Mouse (Mus musculus): ENCODE measurements around the gene Stxbp2. TPM values are rescaled to one million over a fixed set of nuclear protein-coding genes. Genes with fewer than 3 reads are reported as not detected.
A peak's percentile ranks its signal among the peaks of the same experiment; 100 is the strongest.

Stxbp2 gene
- polyA plus RNA-seq, 1 experiment: 29.7 TPM

DNA sequence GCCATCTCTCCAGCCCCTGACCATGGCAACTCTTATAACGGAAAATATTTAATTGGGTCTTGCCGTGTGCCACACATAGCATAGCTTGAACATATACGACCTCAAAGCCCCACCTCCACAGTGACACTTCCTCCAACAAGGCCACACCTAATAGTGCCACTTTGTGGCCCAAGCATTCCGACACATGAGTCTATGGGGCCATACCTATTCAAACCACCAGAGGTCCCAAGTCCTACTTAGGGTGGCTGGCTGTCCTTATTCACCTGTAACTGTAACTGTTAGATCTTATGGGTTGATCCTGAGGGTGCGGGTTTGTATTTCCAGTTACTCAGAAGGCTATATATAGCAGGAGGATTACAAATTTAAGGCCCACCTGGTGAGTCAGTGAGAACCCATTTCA lies 2.7 kb upstream of the Stxbp2 start:
- Histone ChIP-seq H3K4me1 (ENCODE audit: control insufficient read depth, insufficient read depth, low read length) (no peaks in the 10 kb centered on the region), H3K27ac (ENCODE audit: insufficient read depth, low read length) (no peak overlapping the region), H3K4me3 (ENCODE audit: insufficient read depth, low read length) (no peak overlapping the region)
- TF ChIP-seq POLR2A (IDR thresholded peaks at IDR 0.05; ENCODE audit: low read depth, low read length): no peak
- TF ChIP-seq CTCF (IDR thresholded peaks at IDR 0.05; ENCODE audit: borderline replicate concordance, insufficient read depth, low read length): no peak

- Histone ChIP-seq H3K4me1 (ENCODE audit: control insufficient read depth, insufficient read depth, low read length) (no peaks in the 10 kb centered on the region), H3K4me3 (ENCODE audit: insufficient read depth, low read length) (peak overlapping the region; percentile 58), H3K27ac (ENCODE audit: insufficient read depth, low read length) (no peak overlapping the region)
- TF ChIP-seq CTCF (IDR thresholded peaks at IDR 0.05; ENCODE audit: borderline replicate concordance, insufficient read depth, low read length): no peak
- no peak for TF ChIP-seq POLR2A (IDR thresholded peaks at IDR 0.05; ENCODE audit: low read depth, low read length)
These were observed 722 bp downstream of the Stxbp2 start for GRCm38 (mm10) chr8:3631478-3631875.

DNA sequence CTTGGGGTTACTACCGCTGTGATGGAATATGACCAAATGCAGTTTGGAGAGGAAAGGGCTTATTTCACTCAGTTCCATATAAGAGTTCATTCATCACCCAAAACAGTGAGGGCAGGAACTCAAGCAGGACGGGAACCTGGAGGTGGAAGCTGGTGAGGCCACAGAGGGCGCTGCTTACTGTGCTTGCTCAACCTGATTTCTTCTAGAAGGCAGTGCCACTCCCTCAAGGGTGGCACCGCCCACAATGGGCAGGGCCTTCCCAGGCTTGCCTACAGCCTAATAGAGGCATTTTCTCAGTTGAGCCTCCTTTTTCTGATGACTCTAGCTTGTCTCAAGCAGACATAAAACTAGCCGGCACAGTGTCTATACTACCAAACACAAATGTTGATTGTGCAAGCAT lies 15.0 kb downstream of the Stxbp2 start:
- H3K27ac ChIP-seq (ENCODE audit: insufficient read depth, low read length): no peak overlapping the region
- peaks cover 2% of the 10 kb centered on the region; the same call in 1 of the 2 replicates for H3K4me1 ChIP-seq (ENCODE audit: control insufficient read depth, insufficient read depth, low read length)
- H3K4me3 ChIP-seq (ENCODE audit: insufficient read depth, low read length): no peak overlapping the region
- TF ChIP-seq POLR2A (IDR thresholded peaks at IDR 0.05; ENCODE audit: low read depth, low read length) (no peak), CTCF (IDR thresholded peaks at IDR 0.05; ENCODE audit: borderline replicate concordance, insufficient read depth, low read length) (no peak)

DNA sequence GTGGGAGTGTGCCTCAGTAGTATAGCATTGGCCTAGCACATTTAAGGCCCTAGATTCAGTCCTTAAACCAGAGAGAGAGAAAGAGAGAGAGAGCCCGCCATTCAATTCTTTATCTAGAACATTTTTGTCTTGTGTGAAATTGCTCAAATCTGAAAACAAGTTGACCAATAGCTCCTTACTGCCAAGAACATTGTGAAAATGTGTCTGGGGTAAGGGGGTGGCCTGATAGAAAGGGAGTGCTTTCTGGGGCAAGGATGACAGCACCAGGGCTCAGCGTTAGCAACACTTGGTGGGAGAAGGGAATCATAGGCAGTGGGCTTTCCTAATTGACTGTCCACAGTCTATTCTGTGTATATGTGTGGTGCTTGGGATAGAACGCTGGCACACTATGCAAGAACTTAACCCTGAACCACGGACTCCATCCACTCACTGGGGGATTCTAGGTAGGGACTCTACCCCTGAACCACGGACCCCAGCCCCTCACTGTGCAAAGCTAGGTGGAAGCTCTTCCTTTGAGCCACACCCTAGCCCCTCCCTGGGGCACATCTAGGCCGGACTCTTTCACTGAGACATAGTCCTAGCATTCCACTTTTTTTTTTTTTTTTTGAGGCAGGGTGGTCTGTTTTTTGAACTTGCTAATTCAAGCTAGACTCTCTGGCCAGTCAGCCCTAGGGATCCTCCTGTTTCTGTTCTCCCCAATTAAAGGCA lies 16.2 kb downstream of the Stxbp2 start:
- peaks cover 2% of the 10 kb centered on the region; the same call in 1 of the 2 replicates for H3K4me1 ChIP-seq (ENCODE audit: control insufficient read depth, insufficient read depth, low read length)
- TF ChIP-seq CTCF (IDR thresholded peaks at IDR 0.05; ENCODE audit: borderline replicate concordance, insufficient read depth, low read length) (no peak), POLR2A (IDR thresholded peaks at IDR 0.05; ENCODE audit: low read depth, low read length) (no peak)
- no peak overlapping the region for H3K4me3 ChIP-seq (ENCODE audit: insufficient read depth, low read length)
- H3K27ac ChIP-seq (ENCODE audit: insufficient read depth, low read length): no peak overlapping the region

DNA sequence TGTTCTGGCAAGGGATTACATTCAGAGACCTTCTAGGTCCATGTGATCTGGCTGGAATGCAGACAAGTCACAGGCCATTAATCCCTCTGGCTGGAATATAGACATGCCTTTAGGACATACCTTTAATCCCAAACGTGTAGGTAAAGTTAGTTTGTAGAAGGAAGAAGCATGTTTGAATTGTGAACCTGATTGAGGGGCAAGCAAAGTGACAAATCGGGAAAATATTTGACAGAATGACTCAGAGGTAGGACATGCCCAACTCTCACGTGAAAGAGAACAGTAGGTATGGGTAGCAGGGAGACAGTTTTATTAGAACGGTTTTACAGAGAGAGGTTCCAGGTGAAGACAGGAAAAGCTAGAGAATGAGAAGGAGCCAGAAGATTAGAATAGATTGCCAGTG lies 16.8 kb downstream of the Stxbp2 start:
- no peak overlapping the region for H3K4me3 ChIP-seq (ENCODE audit: insufficient read depth, low read length)
- TF ChIP-seq CTCF (IDR thresholded peaks at IDR 0.05; ENCODE audit: borderline replicate concordance, insufficient read depth, low read length) (no peak), POLR2A (IDR thresholded peaks at IDR 0.05; ENCODE audit: low read depth, low read length) (no peak)
- peaks cover 2% of the 10 kb centered on the region; the same call in 1 of the 2 replicates for H3K4me1 ChIP-seq (ENCODE audit: control insufficient read depth, insufficient read depth, low read length)
- no peak overlapping the region for H3K27ac ChIP-seq (ENCODE audit: insufficient read depth, low read length)

GRCm38 (mm10) chr8:3648268-3648667 lies 17.5 kb downstream of the Stxbp2 start:
- TF ChIP-seq CTCF (IDR thresholded peaks at IDR 0.05; ENCODE audit: borderline replicate concordance, insufficient read depth, low read length) (no peak), POLR2A (IDR thresholded peaks at IDR 0.05; ENCODE audit: low read depth, low read length) (no peak)
- Histone ChIP-seq H3K27ac (ENCODE audit: insufficient read depth, low read length) (no peak overlapping the region), H3K4me3 (ENCODE audit: insufficient read depth, low read length) (no peak overlapping the region), H3K4me1 (ENCODE audit: control insufficient read depth, insufficient read depth, low read length) (peaks cover 2% of the 10 kb centered on the region; the same call in 1 of the 2 replicates)

DNA sequence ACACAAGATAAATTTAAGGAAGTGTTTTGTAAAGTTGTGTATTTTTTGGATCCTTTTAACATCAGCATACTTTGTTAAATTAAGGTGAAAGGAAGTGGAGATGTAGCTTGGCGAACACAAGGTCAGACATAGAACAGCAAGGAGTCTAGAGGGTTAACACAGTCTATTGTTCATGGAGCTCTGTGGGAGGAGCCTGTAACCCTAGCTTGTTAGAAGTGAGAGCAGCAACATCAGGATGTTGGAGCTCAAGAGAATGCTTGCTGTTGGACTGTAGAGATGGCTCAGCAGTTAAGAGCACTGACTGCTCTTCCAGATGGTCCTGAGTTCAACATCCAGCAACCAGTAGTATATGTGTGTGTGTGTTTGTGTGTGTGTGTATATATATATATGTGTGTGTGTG lies 18.2 kb downstream of the Stxbp2 start:
- Histone ChIP-seq H3K4me1 (ENCODE audit: control insufficient read depth, insufficient read depth, low read length) (peaks cover 2% of the 10 kb centered on the region; the same call in 1 of the 2 replicates), H3K27ac (ENCODE audit: insufficient read depth, low read length) (no peak overlapping the region), H3K4me3 (ENCODE audit: insufficient read depth, low read length) (no peak overlapping the region)
- TF ChIP-seq CTCF (IDR thresholded peaks at IDR 0.05; ENCODE audit: borderline replicate concordance, insufficient read depth, low read length) (no peak), POLR2A (IDR thresholded peaks at IDR 0.05; ENCODE audit: low read depth, low read length) (no peak)

DNA sequence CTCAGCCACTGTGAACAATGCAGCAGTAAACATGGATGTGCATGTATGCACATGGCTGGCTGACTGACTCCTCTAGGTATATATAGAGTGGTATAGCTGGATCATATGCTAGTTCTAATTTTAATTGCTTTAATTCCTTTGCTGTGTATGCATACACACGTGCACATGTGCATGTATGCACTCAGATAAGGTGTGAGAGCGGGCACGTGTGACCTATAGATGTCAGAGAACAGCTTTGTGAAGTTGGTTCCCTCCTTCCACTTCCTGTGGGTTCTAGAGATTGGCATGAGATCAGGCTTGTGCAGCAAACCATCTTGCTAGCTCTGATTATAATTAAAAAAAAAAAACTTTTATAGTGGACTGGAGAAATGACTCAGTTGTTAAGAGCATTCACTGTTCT lies 22.1 kb downstream of the Stxbp2 start:
- no peaks in the 10 kb centered on the region for H3K4me1 ChIP-seq (ENCODE audit: control insufficient read depth, insufficient read depth, low read length)
- TF ChIP-seq POLR2A (IDR thresholded peaks at IDR 0.05; ENCODE audit: low read depth, low read length) (no peak), CTCF (IDR thresholded peaks at IDR 0.05; ENCODE audit: borderline replicate concordance, insufficient read depth, low read length) (no peak)
- no peak overlapping the region for H3K27ac ChIP-seq (ENCODE audit: insufficient read depth, low read length)
- H3K4me3 ChIP-seq (ENCODE audit: insufficient read depth, low read length): no peak overlapping the region

DNA sequence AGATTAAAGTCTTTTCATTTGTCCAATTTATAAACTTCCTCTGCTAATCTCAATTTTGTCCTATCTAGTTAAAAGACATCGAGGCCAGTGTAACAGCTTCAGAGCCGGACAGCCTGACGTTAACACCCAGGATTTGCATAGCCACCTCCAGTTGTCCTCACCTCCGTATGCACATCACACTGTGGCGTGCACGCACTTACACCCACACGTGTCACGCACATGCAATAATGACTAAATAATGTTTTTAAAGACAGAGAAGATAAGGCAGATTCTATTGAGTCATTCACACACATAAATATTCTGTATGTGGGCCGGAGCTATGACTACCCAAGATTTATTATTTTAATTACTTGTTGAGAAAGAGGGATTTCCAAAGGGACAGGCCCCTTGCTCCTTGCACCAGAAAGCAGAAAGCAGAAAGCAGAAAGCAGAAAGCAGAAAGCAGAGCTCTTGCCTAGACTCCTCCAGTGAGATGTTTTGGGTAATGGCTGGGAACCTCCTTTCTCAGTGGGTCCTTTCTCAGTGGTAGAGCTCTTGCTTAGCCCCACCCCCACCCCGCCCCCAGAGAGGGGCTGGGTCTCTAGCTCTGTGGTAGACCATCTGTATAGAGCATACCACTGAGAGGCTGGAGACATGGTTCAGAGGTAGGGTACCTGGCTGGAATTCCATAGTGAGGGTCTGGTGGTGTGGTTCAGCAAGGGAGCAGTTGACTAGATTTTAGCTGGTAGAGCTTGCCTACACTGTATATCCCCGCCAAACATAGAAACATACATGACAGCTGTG lies 24.2 kb downstream of the Stxbp2 start:
- TF ChIP-seq CTCF (IDR thresholded peaks at IDR 0.05; ENCODE audit: borderline replicate concordance, insufficient read depth, low read length) (no peak), POLR2A (IDR thresholded peaks at IDR 0.05; ENCODE audit: low read depth, low read length) (no peak)
- H3K4me1 ChIP-seq (ENCODE audit: control insufficient read depth, insufficient read depth, low read length): no peaks in the 10 kb centered on the region
- no peak overlapping the region for H3K27ac ChIP-seq (ENCODE audit: insufficient read depth, low read length)
- H3K4me3 ChIP-seq (ENCODE audit: insufficient read depth, low read length): no peak overlapping the region

DNA sequence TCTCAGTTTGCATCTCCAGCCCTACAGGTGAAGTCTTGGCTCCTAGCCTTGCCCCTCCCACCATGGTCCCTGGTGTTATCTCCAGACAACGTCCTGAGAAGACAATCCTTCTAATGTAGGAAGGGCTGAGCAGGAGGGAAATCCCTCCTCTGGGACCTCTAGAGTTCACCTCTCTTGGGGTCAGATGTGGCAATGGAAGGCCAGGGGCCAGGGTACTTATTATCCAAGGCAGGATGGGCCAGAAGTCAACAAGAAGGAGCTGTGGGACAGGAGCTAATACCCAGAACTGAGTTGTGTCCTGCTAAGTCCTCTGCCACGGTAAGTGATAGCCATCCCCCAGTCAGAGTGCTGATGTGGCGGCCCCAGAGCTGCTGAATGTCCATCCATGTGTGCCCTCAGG lies 24.8 kb downstream of the Stxbp2 start, which contains the start of gene Retn:
Gene Retn (plus strand): TSS at position 245 of the 400 bp plus-strand sequence.
- no peaks in the 10 kb centered on the region for H3K4me1 ChIP-seq (ENCODE audit: control insufficient read depth, insufficient read depth, low read length)
- TF ChIP-seq CTCF (IDR thresholded peaks at IDR 0.05; ENCODE audit: borderline replicate concordance, insufficient read depth, low read length) (no peak), POLR2A (IDR thresholded peaks at IDR 0.05; ENCODE audit: low read depth, low read length) (no peak)
- H3K27ac ChIP-seq (ENCODE audit: insufficient read depth, low read length): no peak within 1 kb of the TSS
- H3K4me3 ChIP-seq (ENCODE audit: insufficient read depth, low read length): no peak within 1 kb of the TSS

Data from embryonic fibroblast, embryonic 13.5 days (primary cell).